Mouse (Mus musculus) midbrain, embryonic 12.5 days (tissue): Measurements from ENCODE around the gene Zfp593. TPM values are rescaled to one million over a fixed set of nuclear protein-coding genes. Genes with fewer than 3 reads are reported as not detected.

Experiments
- ATAC-seq: fragments of 200-750 bp; cut with Nextera tagmentation; 2 replicates; pipeline ENCODE4 v1.8.0; 2017; ENCODE audit warnings: low read depth, moderate TSS enrichment, moderate library complexity; ENCODE audit not compliant: low FRiP score
- H3K27ac ChIP-seq: fragments of 300-500 bp; sonication (generic); replicated peaks from 2 replicates; pipeline ENCODE4 v1.5.1; 2016; ENCODE audit warnings: mild to moderate bottlenecking
- H3K27me3 ChIP-seq: fragments of 300-500 bp; sonication (generic); 2 replicates; pipeline ENCODE4 v1.6.1; 2016; ENCODE audit warnings: mild to moderate bottlenecking
- H3K36me3 ChIP-seq: fragments of 300-500 bp; sonication (generic); 2 replicates; pipeline ENCODE4 v1.6.1; 2016
- H3K4me1 ChIP-seq: fragments of 300-500 bp; sonication (generic); 2 replicates; pipeline ENCODE4 v1.6.1; 2016
- H3K4me2 ChIP-seq: fragments of 300-500 bp; sonication (generic); replicated peaks from 2 replicates; pipeline ENCODE4 v1.6.1; 2016; ENCODE audit warnings: mild to moderate bottlenecking, moderate library complexity
- H3K4me3 ChIP-seq: fragments of 300-500 bp; sonication (generic); 2 replicates; pipeline ENCODE4 v1.5.1; 2016; ENCODE audit warnings: mild to moderate bottlenecking
- H3K9ac ChIP-seq: fragments of 300-500 bp; sonication (generic); replicated peaks from 2 replicates; pipeline ENCODE4 v1.6.1; 2016; ENCODE audit warnings: mild to moderate bottlenecking, moderate library complexity
- H3K9me3 ChIP-seq: fragments of 300-500 bp; sonication (generic); 2 replicates; pipeline ENCODE4 v1.6.1; 2016; ENCODE audit warnings: mild to moderate bottlenecking
- WGBS: fragments of 180-500 bp; shearing (Covaris S2); methylation state at CpG from one replicate; pipeline ENCODE4 v1.1.7; 2016; 5-methylcytosine and 5-hydroxymethylcytosine counted together
- polyA plus RNA-seq: library from polyadenylated mRNA; unstranded; fragments of >200 nt; fragmentation: Nextera tagmentation; extraction: Ambion mirVana; gene quantifications from 2 replicates; pipeline ENCODE4 v1.2.1, GENCODE M21; 2016

The Zfp593 gene
- polyA plus RNA-seq, 1 experiment from 2014 or later = 19.6 TPM

DNA sequence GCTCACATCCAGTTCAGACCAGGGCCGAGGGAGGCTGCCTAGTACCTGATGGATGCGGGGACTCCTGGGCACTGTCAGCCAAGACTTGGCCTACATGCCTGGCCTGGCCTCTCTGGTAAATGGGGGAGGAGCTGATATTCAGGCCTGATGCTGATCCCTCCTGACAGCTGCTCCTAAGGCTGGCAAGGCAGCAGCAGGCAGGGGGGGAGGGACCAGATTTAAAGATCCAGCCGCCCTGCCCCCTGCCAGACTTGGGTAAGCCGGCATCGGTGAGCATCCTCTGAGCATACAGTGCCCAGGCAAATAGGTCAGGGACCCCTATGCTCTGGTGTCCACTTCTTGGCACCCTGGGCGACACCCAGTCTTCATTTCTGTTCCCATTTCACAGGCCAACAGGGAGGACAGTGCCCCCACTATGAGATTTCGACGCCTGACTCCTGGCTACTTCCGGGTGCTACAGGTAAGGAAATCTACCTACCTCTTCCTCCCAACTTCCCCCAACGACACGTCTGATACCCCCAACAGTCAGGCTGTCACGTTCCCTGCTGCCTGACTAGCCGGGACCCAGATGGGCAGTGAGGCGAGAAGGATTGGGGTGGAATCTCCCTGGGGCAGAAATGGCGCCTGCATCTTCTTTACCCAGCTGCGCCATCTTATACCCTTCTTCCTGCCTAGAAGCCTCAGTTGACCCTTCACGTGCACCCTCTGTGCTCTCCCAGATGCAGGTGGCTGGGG is 1.7 kb downstream of the Zfp593 start, which contains the start of gene E130218I03Rik:
E130218I03Rik (plus strand) TSS at position 147 of the 735 bp plus-strand sequence.
- Histone ChIP-seq H3K36me3 (0 out of 2 replicates have a peak, but pooled peaks cover 5% of the 10 kb centered on the region), H3K9me3 (no peaks in the 10 kb centered on the region), H3K27me3 (peaks cover 31% of the 10 kb centered on the region), H3K27ac (no peak within 1 kb of the TSS), H3K4me2 (peak within 1 kb of the TSS; percentile 70), H3K4me3 (peak within 1 kb of the TSS; percentile 66; the same call in 1 of the 2 replicates), H3K4me1 (peaks cover 22% of the 10 kb centered on the region), H3K9ac (peak within 1 kb of the TSS; percentile 68)
- WGBS = 90% methylated on average over 17 of the region's 17 CpGs
- ATAC-seq = no peak

- H3K27me3 ChIP-seq = peaks cover 28% of the 10 kb centered on the region
- no peak overlapping the region for H3K4me2 ChIP-seq
- WGBS = 17% methylated on average over 10 of the region's 10 CpGs
Observed at GRCm38 (mm10) chr4:134238686-134239085, 6.7 kb downstream of the Zfp593 start.

GRCm38 (mm10) chr4:134238279-134238651 is 7.1 kb downstream of the Zfp593 start, which contains the start of gene Cnksr1:
Gene Cnksr1 (minus strand): TSS chr4:134238399.
- H3K4me3 ChIP-seq = no peak within 1 kb of the TSS

More at GRCm38 (mm10) chr4:134238686-134239085, 6.7 kb downstream of the Zfp593 start:
- Histone ChIP-seq H3K4me1 (peaks cover 8% of the 10 kb centered on the region; the same call in 1 of the 2 replicates), H3K9ac (no peak overlapping the region), H3K36me3 (0 out of 2 replicates have a peak, but pooled peaks cover 5% of the 10 kb centered on the region), H3K9me3 (no peaks in the 10 kb centered on the region), H3K27ac (no peak overlapping the region), H3K4me3 (no peak overlapping the region)
- no peak for ATAC-seq

DNA sequence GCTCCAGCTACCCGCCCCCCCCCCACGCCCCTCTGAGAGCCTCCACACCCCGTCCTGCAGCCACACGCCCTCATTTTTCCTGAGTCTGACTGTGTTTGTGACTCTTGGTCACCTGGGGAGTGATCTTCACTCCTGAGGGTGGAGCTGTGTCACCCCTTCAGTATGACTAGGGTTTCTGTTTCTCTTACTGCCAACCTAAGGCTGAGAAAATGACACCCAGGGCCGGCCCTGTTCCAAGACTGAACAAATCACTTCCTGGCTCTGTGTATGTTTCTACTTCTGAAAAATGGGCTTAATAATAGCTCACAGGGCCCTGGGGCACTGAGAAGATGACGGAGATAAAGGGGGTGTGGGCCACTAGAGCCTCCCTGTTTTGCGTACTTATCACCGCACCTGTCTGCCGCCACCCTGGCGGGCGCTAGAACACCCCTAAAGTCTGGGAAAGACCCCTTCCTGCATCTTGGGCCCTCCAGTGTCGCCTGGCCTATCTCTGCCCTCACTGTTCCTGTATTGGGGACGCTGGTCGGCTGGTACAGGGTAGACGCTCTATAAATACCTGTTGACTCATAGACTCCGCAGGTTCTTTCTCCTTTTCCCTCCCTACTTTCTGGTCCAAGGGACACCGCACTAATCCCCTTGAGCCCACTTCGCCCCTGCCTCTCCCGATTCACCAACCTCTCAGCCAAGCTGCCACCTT is 7.7 kb downstream of the Zfp593 start:
- Histone ChIP-seq H3K36me3 (no peaks in the 10 kb centered on the region), H3K4me1 (peaks cover 8% of the 10 kb centered on the region; the same call in 1 of the 2 replicates), H3K27me3 (peaks cover 28% of the 10 kb centered on the region), H3K4me2 (no peak overlapping the region; the same call in 1 of the 2 replicates), H3K27ac (no peak overlapping the region), H3K9ac (no peak overlapping the region), H3K9me3 (no peaks in the 10 kb centered on the region), H3K4me3 (no peak overlapping the region)
- 27% methylated on average over 19 of the region's 19 CpGs for WGBS
- ATAC-seq = no peak

More at GRCm38 (mm10) chr4:134238279-134238651, 7.1 kb downstream of the Zfp593 start, which contains the start of gene Cnksr1:
- Histone ChIP-seq H3K36me3 (0 out of 2 replicates have a peak, but pooled peaks cover 2% of the 10 kb centered on the region), H3K4me2 (no peak within 1 kb of the TSS; the same call in 1 of the 2 replicates), H3K9me3 (no peaks in the 10 kb centered on the region), H3K9ac (no peak within 1 kb of the TSS), H3K27ac (no peak within 1 kb of the TSS), H3K27me3 (peaks cover 28% of the 10 kb centered on the region), H3K4me1 (peaks cover 8% of the 10 kb centered on the region; the same call in 1 of the 2 replicates)
- WGBS = 2% methylated on average over 18 of the region's 18 CpGs
- no peak for ATAC-seq

DNA sequence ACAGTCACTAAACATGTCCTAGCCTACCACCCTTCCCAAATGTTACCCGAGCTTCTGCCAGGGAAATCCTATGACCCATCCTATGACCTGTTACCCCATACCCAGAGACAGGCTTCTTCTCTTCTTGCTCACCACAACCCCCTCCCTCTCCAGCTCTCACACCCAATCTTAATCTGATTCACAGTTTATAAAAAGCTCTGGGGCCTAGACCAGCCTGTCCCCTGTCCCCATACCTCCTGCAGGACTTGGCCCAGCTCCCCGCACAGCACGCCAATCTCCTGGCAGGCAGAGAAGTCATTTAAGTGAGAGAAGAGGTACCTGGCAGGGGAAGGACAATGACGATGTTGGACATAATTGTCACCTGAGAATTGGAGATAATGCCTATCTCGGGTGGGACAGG is 10.5 kb downstream of the Zfp593 start:
- no peak for ATAC-seq
- no peaks in the 10 kb centered on the region for H3K36me3 ChIP-seq
- H3K9me3 ChIP-seq = no peaks in the 10 kb centered on the region
- H3K9ac ChIP-seq = no peak overlapping the region
- no peak overlapping the region for H3K4me2 ChIP-seq
- no peak overlapping the region for H3K4me3 ChIP-seq
- no peak overlapping the region for H3K27ac ChIP-seq
- WGBS = 79% methylated on average over 5 of the region's 5 CpGs
- H3K4me1 ChIP-seq = peaks cover 8% of the 10 kb centered on the region; the same call in 1 of the 2 replicates
- H3K27me3 ChIP-seq = peaks cover 28% of the 10 kb centered on the region

GRCm38 (mm10) chr4:134230431-134230830 is 15.0 kb downstream of the Zfp593 start:
- H3K27me3 ChIP-seq = 0 out of 2 replicates have a peak, but pooled peaks cover 3% of the 10 kb centered on the region
- 36% methylated on average over 8 of the region's 8 CpGs for WGBS
- H3K36me3 ChIP-seq = no peaks in the 10 kb centered on the region
- H3K27ac ChIP-seq = no peak overlapping the region
- no peaks in the 10 kb centered on the region for H3K9me3 ChIP-seq
- H3K4me3 ChIP-seq = no peak overlapping the region
- H3K4me2 ChIP-seq = no peak overlapping the region
- no peak for ATAC-seq
- no peak overlapping the region for H3K9ac ChIP-seq
- no peaks in the 10 kb centered on the region for H3K4me1 ChIP-seq

GRCm38 (mm10) chr4:134227194-134227593 is 18.2 kb downstream of the Zfp593 start, which contains the start of gene Catsper4:
Gene Catsper4 (minus strand): TSS chr4:134227383.
- H3K36me3 ChIP-seq = no peaks in the 10 kb centered on the region
- no peak for ATAC-seq
- H3K4me3 ChIP-seq = no peak within 1 kb of the TSS
- H3K4me2 ChIP-seq = no peak within 1 kb of the TSS
- no peak within 1 kb of the TSS for H3K27ac ChIP-seq
- WGBS = 73% methylated on average over 8 of the region's 8 CpGs
- H3K4me1 ChIP-seq = no peaks in the 10 kb centered on the region
- H3K27me3 ChIP-seq = peaks cover 10% of the 10 kb centered on the region; the same call in 1 of the 2 replicates
- H3K9ac ChIP-seq = no peak within 1 kb of the TSS
- H3K9me3 ChIP-seq = no peaks in the 10 kb centered on the region

GRCm38 (mm10) chr4:134222793-134223600 is 22.4 kb downstream of the Zfp593 start:
- H3K36me3 ChIP-seq = no peaks in the 10 kb centered on the region
- no peak overlapping the region for H3K27ac ChIP-seq
- no peak overlapping the region; the same call in 1 of the 2 replicates for H3K9ac ChIP-seq
- WGBS = 67% methylated on average over 11 of the region's 11 CpGs
- H3K9me3 ChIP-seq = no peaks in the 10 kb centered on the region
- no peak overlapping the region for H3K4me2 ChIP-seq
- H3K4me3 ChIP-seq = no peak overlapping the region
- ATAC-seq = no peak
- H3K27me3 ChIP-seq = peaks cover 10% of the 10 kb centered on the region; the same call in 1 of the 2 replicates
- no peaks in the 10 kb centered on the region for H3K4me1 ChIP-seq

GRCm38 (mm10) chr4:134206488-134207053 is 38.8 kb downstream of the Zfp593 start:
- H3K4me1 ChIP-seq = no peaks in the 10 kb centered on the region
- no peak overlapping the region for H3K9ac ChIP-seq
- 67% methylated on average over 6 of the region's 6 CpGs for WGBS
- H3K36me3 ChIP-seq = no peaks in the 10 kb centered on the region
- H3K27me3 ChIP-seq = no peaks in the 10 kb centered on the region
- H3K4me2 ChIP-seq = no peak overlapping the region
- no peak for ATAC-seq
- H3K9me3 ChIP-seq = no peaks in the 10 kb centered on the region
- no peak overlapping the region for H3K4me3 ChIP-seq
- H3K27ac ChIP-seq = no peak overlapping the region

GRCm38 (mm10) chr4:134203340-134203896 is 42.0 kb downstream of the Zfp593 start:
- no peak overlapping the region for H3K9ac ChIP-seq
- no peak overlapping the region for H3K4me3 ChIP-seq
- no peak overlapping the region for H3K4me2 ChIP-seq
- H3K27me3 ChIP-seq = no peaks in the 10 kb centered on the region
- no peak for ATAC-seq
- no peaks in the 10 kb centered on the region for H3K36me3 ChIP-seq
- no peaks in the 10 kb centered on the region for H3K4me1 ChIP-seq
- H3K9me3 ChIP-seq = no peaks in the 10 kb centered on the region
- H3K27ac ChIP-seq = no peak overlapping the region
- 90% methylated on average over 17 of the region's 17 CpGs for WGBS

GRCm38 (mm10) chr4:134202904-134203303 is 42.5 kb downstream of the Zfp593 start, which contains the start of gene Gm7534:
Gene Gm7534 (minus strand): TSS chr4:134203004.
- 93% methylated on average over 4 of the region's 4 CpGs for WGBS
- H3K4me2 ChIP-seq = no peak within 1 kb of the TSS
- ATAC-seq = no peak
- H3K4me3 ChIP-seq = no peak within 1 kb of the TSS
- no peaks in the 10 kb centered on the region for H3K36me3 ChIP-seq
- H3K9ac ChIP-seq = no peak within 1 kb of the TSS
- no peaks in the 10 kb centered on the region for H3K4me1 ChIP-seq
- H3K27me3 ChIP-seq = no peaks in the 10 kb centered on the region
- H3K27ac ChIP-seq = no peak within 1 kb of the TSS
- no peaks in the 10 kb centered on the region for H3K9me3 ChIP-seq
